Mouse (Mus musculus): ENCODE results near the gene 2310034G01Rik. TPM values are rescaled to one million over a fixed set of nuclear protein-coding genes. Genes with fewer than 3 reads are reported as not detected.

Gene 2310034G01Rik
- polyA plus RNA-seq, 1 experiment from 2014 or later, result 1.8 TPM

GRCm38 (mm10) chr19:46318586-46319378, 31.3 kb downstream of the 2310034G01Rik start:
- Histone ChIP-seq H3K27me3 (ENCODE audit: control insufficient read depth, insufficient read depth, low read length) (peaks cover 44% of the 10 kb centered on the region), H3K36me3 (ENCODE audit: control insufficient read depth, insufficient read depth, low read length) (no peaks in the 10 kb centered on the region), H3K9ac (ENCODE audit: low read length) (peak overlapping the region; percentile 51; the same call in 1 of the 2 replicates), H3K9me3 (replicated peaks; ENCODE audit: control insufficient read depth, low read length) (no peaks in the 10 kb centered on the region), H3K4me2 (ENCODE audit: low read depth, low read length) (peak overlapping the region; percentile 61), H3K4me1 (ENCODE audit: control insufficient read depth, insufficient read depth, low read length) (peaks cover 55% of the 10 kb centered on the region), H3K27ac (ENCODE audit: low read length) (peak overlapping the region; percentile 89), H3K4me3 (replicated peaks; ENCODE audit: low read length) (peak overlapping the region; percentile 52)
- ATAC-seq (ENCODE audit: insufficient read depth, low FRiP score), result peak; percentile 19; the same call in 1 of the 2 replicates
- 13% methylated on average over 16 of the region's 16 CpGs for WGBS

- Histone ChIP-seq H3K27ac (ENCODE audit: low read length) (peak overlapping the region; percentile 89; the same call in 1 of the 2 replicates), H3K4me3 (replicated peaks; ENCODE audit: low read length) (peak overlapping the region; percentile 52), H3K9ac (ENCODE audit: low read length) (peak overlapping the region; percentile 76), H3K36me3 (ENCODE audit: control insufficient read depth, insufficient read depth, low read length) (no peaks in the 10 kb centered on the region), H3K4me1 (ENCODE audit: control insufficient read depth, insufficient read depth, low read length) (peaks cover 55% of the 10 kb centered on the region), H3K9me3 (replicated peaks; ENCODE audit: control insufficient read depth, low read length) (no peaks in the 10 kb centered on the region), H3K27me3 (ENCODE audit: control insufficient read depth, insufficient read depth, low read length) (peaks cover 44% of the 10 kb centered on the region), H3K4me2 (ENCODE audit: low read depth, low read length) (peak overlapping the region; percentile 61)
- peak; percentile 45; the same call in 1 of the 2 replicates for ATAC-seq (ENCODE audit: insufficient read depth, low FRiP score)
- 2% methylated on average over 39 of the region's 42 CpGs for WGBS
Observed at GRCm38 (mm10) chr19:46318031-46318471, 32.1 kb downstream of the 2310034G01Rik start.

- Histone ChIP-seq H3K9me3 (replicated peaks; ENCODE audit: control insufficient read depth, low read length) (no peaks in the 10 kb centered on the region), H3K4me2 (ENCODE audit: low read depth, low read length) (peak overlapping the region; percentile 61), H3K4me1 (ENCODE audit: control insufficient read depth, insufficient read depth, low read length) (peaks cover 55% of the 10 kb centered on the region), H3K36me3 (ENCODE audit: control insufficient read depth, insufficient read depth, low read length) (no peaks in the 10 kb centered on the region), H3K4me3 (replicated peaks; ENCODE audit: low read length) (peak overlapping the region; percentile 52), H3K27me3 (ENCODE audit: control insufficient read depth, insufficient read depth, low read length) (peaks cover 44% of the 10 kb centered on the region), H3K27ac (ENCODE audit: low read length) (peak overlapping the region; percentile 89), H3K9ac (ENCODE audit: low read length) (peak overlapping the region; percentile 76)
- WGBS, result 1% methylated on average over 41 of the region's 48 CpGs
- peak; percentile 1; the same call in 1 of the 2 replicates for ATAC-seq (ENCODE audit: insufficient read depth, low FRiP score)
Observed at GRCm38 (mm10) chr19:46317546-46317885, 32.6 kb downstream of the 2310034G01Rik start.

GRCm38 (mm10) chr19:46316846-46317545, 33.1 kb downstream of the 2310034G01Rik start:
- peak overlapping the region; percentile 52 for H3K4me3 ChIP-seq (replicated peaks; ENCODE audit: low read length)
- H3K27me3 ChIP-seq (ENCODE audit: control insufficient read depth, insufficient read depth, low read length), result peaks cover 44% of the 10 kb centered on the region
- ATAC-seq (ENCODE audit: insufficient read depth, low FRiP score), result no peak
- H3K4me2 ChIP-seq (ENCODE audit: low read depth, low read length), result peak overlapping the region; percentile 61
- H3K9me3 ChIP-seq (replicated peaks; ENCODE audit: control insufficient read depth, low read length), result no peaks in the 10 kb centered on the region
- no peaks in the 10 kb centered on the region for H3K36me3 ChIP-seq (ENCODE audit: control insufficient read depth, insufficient read depth, low read length)
- H3K9ac ChIP-seq (ENCODE audit: low read length), result peak overlapping the region; percentile 76
- H3K27ac ChIP-seq (ENCODE audit: low read length), result peak overlapping the region; percentile 89
- 31% methylated on average over 15 of the region's 15 CpGs for WGBS
- H3K4me1 ChIP-seq (ENCODE audit: control insufficient read depth, insufficient read depth, low read length), result peaks cover 49% of the 10 kb centered on the region

- peaks cover 44% of the 10 kb centered on the region for H3K27me3 ChIP-seq (ENCODE audit: control insufficient read depth, insufficient read depth, low read length)
- H3K9ac ChIP-seq (ENCODE audit: low read length), result peak overlapping the region; percentile 76
- ATAC-seq (ENCODE audit: insufficient read depth, low FRiP score), result peak; percentile 72
- H3K4me1 ChIP-seq (ENCODE audit: control insufficient read depth, insufficient read depth, low read length), result peaks cover 41% of the 10 kb centered on the region
- 27% methylated on average over 12 of the region's 12 CpGs for WGBS
- H3K4me3 ChIP-seq (replicated peaks; ENCODE audit: low read length), result peak overlapping the region; percentile 52
- H3K27ac ChIP-seq (ENCODE audit: low read length), result peak overlapping the region; percentile 89
- peak overlapping the region; percentile 61 for H3K4me2 ChIP-seq (ENCODE audit: low read depth, low read length)
- peaks cover 9% of the 10 kb centered on the region; the same call in 1 of the 2 replicates for H3K36me3 ChIP-seq (ENCODE audit: control insufficient read depth, insufficient read depth, low read length)
- no peaks in the 10 kb centered on the region for H3K9me3 ChIP-seq (replicated peaks; ENCODE audit: control insufficient read depth, low read length)
Observed at GRCm38 (mm10) chr19:46315752-46316610, 34.1 kb downstream of the 2310034G01Rik start.

- 23% methylated on average over 14 of the region's 14 CpGs for WGBS
- Histone ChIP-seq H3K4me3 (replicated peaks; ENCODE audit: low read length) (peak overlapping the region; percentile 52), H3K27ac (ENCODE audit: low read length) (peak overlapping the region; percentile 85), H3K9me3 (replicated peaks; ENCODE audit: control insufficient read depth, low read length) (no peaks in the 10 kb centered on the region), H3K27me3 (ENCODE audit: control insufficient read depth, insufficient read depth, low read length) (peaks cover 39% of the 10 kb centered on the region), H3K4me1 (ENCODE audit: control insufficient read depth, insufficient read depth, low read length) (peaks cover 41% of the 10 kb centered on the region), H3K9ac (ENCODE audit: low read length) (peak overlapping the region; percentile 22), H3K36me3 (ENCODE audit: control insufficient read depth, insufficient read depth, low read length) (peaks cover 12% of the 10 kb centered on the region; the same call in 1 of the 2 replicates), H3K4me2 (ENCODE audit: low read depth, low read length) (peak overlapping the region; percentile 61)
- ATAC-seq (ENCODE audit: insufficient read depth, low FRiP score), result peak; percentile 19; the same call in 1 of the 2 replicates
Observed at GRCm38 (mm10) chr19:46314872-46315742, 35.0 kb downstream of the 2310034G01Rik start.

GRCm38 (mm10) chr19:46314151-46314601, 35.9 kb downstream of the 2310034G01Rik start:
- no peak overlapping the region; the same call in 1 of the 2 replicates for H3K4me3 ChIP-seq (replicated peaks; ENCODE audit: low read length)
- peaks cover 12% of the 10 kb centered on the region; the same call in 1 of the 2 replicates for H3K36me3 ChIP-seq (ENCODE audit: control insufficient read depth, insufficient read depth, low read length)
- H3K4me2 ChIP-seq (ENCODE audit: low read depth, low read length), result peak overlapping the region; percentile 61
- H3K9ac ChIP-seq (ENCODE audit: low read length), result peak overlapping the region; percentile 22; the same call in 1 of the 2 replicates
- H3K27me3 ChIP-seq (ENCODE audit: control insufficient read depth, insufficient read depth, low read length), result peaks cover 30% of the 10 kb centered on the region
- 21% methylated on average over 18 of the region's 18 CpGs for WGBS
- no peaks in the 10 kb centered on the region for H3K9me3 ChIP-seq (replicated peaks; ENCODE audit: control insufficient read depth, low read length)
- peaks cover 36% of the 10 kb centered on the region for H3K4me1 ChIP-seq (ENCODE audit: control insufficient read depth, insufficient read depth, low read length)
- peak overlapping the region; percentile 85; the same call in 1 of the 2 replicates for H3K27ac ChIP-seq (ENCODE audit: low read length)
- ATAC-seq (ENCODE audit: insufficient read depth, low FRiP score), result no peak

- ATAC-seq (ENCODE audit: insufficient read depth, low FRiP score), result no peak
- H3K9ac ChIP-seq (ENCODE audit: low read length), result no peak overlapping the region
- H3K4me1 ChIP-seq (ENCODE audit: control insufficient read depth, insufficient read depth, low read length), result peaks cover 36% of the 10 kb centered on the region
- no peaks in the 10 kb centered on the region for H3K9me3 ChIP-seq (replicated peaks; ENCODE audit: control insufficient read depth, low read length)
- no peak overlapping the region for H3K4me3 ChIP-seq (replicated peaks; ENCODE audit: low read length)
- WGBS, result 68% methylated on average over 6 of the region's 6 CpGs
- peaks cover 12% of the 10 kb centered on the region; the same call in 1 of the 2 replicates for H3K36me3 ChIP-seq (ENCODE audit: control insufficient read depth, insufficient read depth, low read length)
- H3K4me2 ChIP-seq (ENCODE audit: low read depth, low read length), result no peak overlapping the region
- peaks cover 25% of the 10 kb centered on the region for H3K27me3 ChIP-seq (ENCODE audit: control insufficient read depth, insufficient read depth, low read length)
- H3K27ac ChIP-seq (ENCODE audit: low read length), result no peak overlapping the region
Observed at GRCm38 (mm10) chr19:46313591-46313990, 36.5 kb downstream of the 2310034G01Rik start.
